Comparison of ENCODE assay signal across 8 mouse cellular contexts in genomic region chr11:69366855-69367615, GRCm38 (mm10). TPM values are rescaled to one million over a fixed set of nuclear protein-coding genes. Genes with fewer than 3 reads are reported as not detected.
DNase-seq lines count a peak whose midpoint lies in the region; ATAC-seq and TF ChIP-seq lines count a peak whose summit lies in the region.

No protein-coding gene starts in this region.

- TF ChIP-seq CTCF in embryonic fibroblast, embryonic 13.5 days (IDR thresholded peaks at IDR 0.05; ENCODE audit: borderline replicate concordance, insufficient read depth, low read length) = no peak
- TF ChIP-seq CTCF in hindbrain, postnatal 0 days (IDR thresholded peaks at IDR 0.05; ENCODE audit: low read depth) = no peak

- H3K36me3 ChIP-seq in hindbrain, postnatal 0 days (ENCODE audit: insufficient read depth, low read length) = peaks cover 3% of the 10 kb centered on the region; the same call in 1 of the 2 replicates
- H3K36me3 ChIP-seq in liver, embryonic 16.5 days (ENCODE audit: control insufficient read depth, insufficient read depth) = no peaks in the 10 kb centered on the region

- no peaks in the 10 kb centered on the region for H3K27me3 ChIP-seq in hindbrain, postnatal 0 days (ENCODE audit: insufficient read depth, low read length)
- peaks cover 50% of the 10 kb centered on the region for H3K27me3 ChIP-seq in liver, embryonic 16.5 days (ENCODE audit: control insufficient read depth, insufficient read depth, low read depth, low read length)

- peak overlapping the region; percentile 93 for H3K4me2 ChIP-seq in hindbrain, postnatal 0 days (ENCODE audit: low read depth, low read length)
- H3K4me2 ChIP-seq in liver, embryonic 16.5 days (ENCODE audit: low read depth, low read length) = peak overlapping the region; percentile 89

- peak overlapping the region; percentile 99 for H3K27ac ChIP-seq in embryonic fibroblast, embryonic 13.5 days (ENCODE audit: insufficient read depth, low read length)
- H3K27ac ChIP-seq in hindbrain, postnatal 0 days = peak overlapping the region; percentile 88
- peak overlapping the region; percentile 76 for H3K27ac ChIP-seq in liver, embryonic 16.5 days (ENCODE audit: low read length)

- no peak for ATAC-seq in hindbrain, postnatal 0 days
- no peak for ATAC-seq in liver, embryonic 16.5 days (ENCODE audit: low read depth)

- H3K4me1 ChIP-seq in embryonic fibroblast, embryonic 13.5 days (ENCODE audit: control insufficient read depth, insufficient read depth, low read length) = peaks cover 20% of the 10 kb centered on the region
- peaks cover 29% of the 10 kb centered on the region for H3K4me1 ChIP-seq in hindbrain, postnatal 0 days (ENCODE audit: insufficient read depth, low read length)
- peaks cover 45% of the 10 kb centered on the region for H3K4me1 ChIP-seq in liver, embryonic 16.5 days (ENCODE audit: control insufficient read depth, low read depth, low read length)

- no peaks in the 10 kb centered on the region for H3K9me3 ChIP-seq in hindbrain, postnatal 0 days (ENCODE audit: low read length)
- H3K9me3 ChIP-seq in liver, embryonic 16.5 days (replicated peaks; ENCODE audit: control insufficient read depth, low read length) = no peaks in the 10 kb centered on the region

- H3K9ac ChIP-seq in hindbrain, postnatal 0 days (replicated peaks; ENCODE audit: low read length) = peak overlapping the region; percentile 99
- H3K9ac ChIP-seq in liver, embryonic 16.5 days (ENCODE audit: low read depth, low read length) = peak overlapping the region; percentile 38

- TF ChIP-seq POLR2A in embryonic fibroblast, embryonic 13.5 days (IDR thresholded peaks at IDR 0.05; ENCODE audit: low read depth, low read length) = peak; percentile 45

- peak; percentile 15 for DNase-seq in ovary, postnatal 14 days (ENCODE audit: low spot score)
- DNase-seq in ovary, postnatal 10 days (ENCODE audit: low spot score) = no peak
- peak; percentile 44 for DNase-seq in NIH3T3 (ENCODE audit: low read depth)
- DNase-seq in hindbrain, postnatal 0 days (ENCODE audit: low spot score) = no peak
- peak; percentile 41 for DNase-seq in retina, embryonic 14.5 days (ENCODE audit: low spot score)
- no peak for DNase-seq in cerebellum, adult 11 months

- WGBS in hindbrain, postnatal 0 days = under 1% methylated on average over 22 of the region's 22 CpGs
- WGBS in liver, embryonic 16.5 days (ENCODE audit: insufficient replicate concordance) = 1% methylated on average over 22 of the region's 22 CpGs

- H3K4me3 ChIP-seq in embryonic fibroblast, embryonic 13.5 days (ENCODE audit: insufficient read depth, low read length) = peak overlapping the region; percentile 46
- peak overlapping the region; percentile 79 for H3K4me3 ChIP-seq in hindbrain, postnatal 0 days (ENCODE audit: low read length)
- peak overlapping the region; percentile 73 for H3K4me3 ChIP-seq in liver, embryonic 16.5 days (ENCODE audit: low read depth, low read length)

RNA-seq across cellular contexts. Expression of gene Chd3, which starts 2.2 kb away (rescaled TPM):
- polyA plus RNA-seq in embryonic fibroblast, embryonic 13.5 days (2011; ENCODE audit: insufficient read length, low read depth, missing spikeins) = 175 and 199 TPM in 2 replicates
- total RNA-seq in hindbrain, postnatal 0 days (2014; rRNA removed) = 252 and 255 TPM in 2 replicates
- polyA plus RNA-seq in hindbrain, postnatal 0 days (2015; fragmentation: Nextera tagmentation; extraction: Ambion mirVana) = 46.6 and 49.7 TPM in 2 replicates
- polyA plus RNA-seq in liver, embryonic 16.5 days (2015; fragmentation: Nextera tagmentation; extraction: Ambion mirVana) = 5.0 and 5.7 TPM in 2 replicates

RNA-seq across cellular contexts. Expression of gene Rnf227, which starts 26.8 kb away (rescaled TPM):
- 1.7 and 4.4 TPM in 2 replicates for polyA plus RNA-seq in embryonic fibroblast, embryonic 13.5 days (2011; ENCODE audit: insufficient read length, low read depth, missing spikeins)
- total RNA-seq in hindbrain, postnatal 0 days (2014; rRNA removed) = 127 and 141 TPM in 2 replicates
- polyA plus RNA-seq in hindbrain, postnatal 0 days (2015; fragmentation: Nextera tagmentation; extraction: Ambion mirVana) = 234 and 241 TPM in 2 replicates
- polyA plus RNA-seq in liver, embryonic 16.5 days (2015; fragmentation: Nextera tagmentation; extraction: Ambion mirVana) = 0.62 and 0.74 TPM in 2 replicates

RNA-seq across cellular contexts. Expression of gene Naa38, which starts 28.3 kb away (rescaled TPM):
- 75.6 and 81.1 TPM in 2 replicates for polyA plus RNA-seq in embryonic fibroblast, embryonic 13.5 days (2011; ENCODE audit: insufficient read length, low read depth, missing spikeins)
- 77.1 and 99.0 TPM in 2 replicates for total RNA-seq in hindbrain, postnatal 0 days (2014; rRNA removed)
- polyA plus RNA-seq in hindbrain, postnatal 0 days (2015; fragmentation: Nextera tagmentation; extraction: Ambion mirVana) = 162 and 163 TPM in 2 replicates
- 73.4 and 76.8 TPM in 2 replicates for polyA plus RNA-seq in liver, embryonic 16.5 days (2015; fragmentation: Nextera tagmentation; extraction: Ambion mirVana)

RNA-seq across cellular contexts. Expression of gene Cyb5d1, which starts 28.4 kb away (rescaled TPM):
- 51.0 and 51.7 TPM in 2 replicates for polyA plus RNA-seq in embryonic fibroblast, embryonic 13.5 days (2011; ENCODE audit: insufficient read length, low read depth, missing spikeins)
- 21.8 and 26.9 TPM in 2 replicates for total RNA-seq in hindbrain, postnatal 0 days (2014; rRNA removed)
- 18.5 and 22.2 TPM in 2 replicates for polyA plus RNA-seq in hindbrain, postnatal 0 days (2015; fragmentation: Nextera tagmentation; extraction: Ambion mirVana)
- polyA plus RNA-seq in liver, embryonic 16.5 days (2015; fragmentation: Nextera tagmentation; extraction: Ambion mirVana) = 9.5 and 9.9 TPM in 2 replicates

RNA-seq across cellular contexts. Expression of gene Tmem88, which starts 31.0 kb away (rescaled TPM):
- 9.1 and 10.3 TPM in 2 replicates for polyA plus RNA-seq in embryonic fibroblast, embryonic 13.5 days (2011; ENCODE audit: insufficient read length, low read depth, missing spikeins)
- 3.8 and 4.3 TPM in 2 replicates for total RNA-seq in hindbrain, postnatal 0 days (2014; rRNA removed)
- polyA plus RNA-seq in hindbrain, postnatal 0 days (2015; fragmentation: Nextera tagmentation; extraction: Ambion mirVana) = 8.7 and 9.5 TPM in 2 replicates
- polyA plus RNA-seq in liver, embryonic 16.5 days (2015; fragmentation: Nextera tagmentation; extraction: Ambion mirVana) = 7.1 and 7.8 TPM in 2 replicates

Comparison
In these comparisons a context has a peak if more than half of its experiments do, and no peak if none do; other contexts are left out.
1. DNase-seq: peak in ovary, postnatal 14 days (single experiment), NIH3T3 (single experiment) and retina, embryonic 14.5 days (single experiment); none in ovary, postnatal 10 days (single experiment), hindbrain, postnatal 0 days (single experiment) and cerebellum, adult 11 months (single experiment).
2. RNA of gene Rnf227, which starts 26.8 kb away (polyA plus RNA-seq): 234 to 241 TPM in hindbrain, postnatal 0 days; 1.7 to 4.4 TPM in embryonic fibroblast, embryonic 13.5 days and 0.62 to 0.74 TPM in liver, embryonic 16.5 days; every median in the first group is over 10 times any median in the second.
3. Peak in every context shown above with its lines, with median percentiles within 50 percentile points of each other: H3K27ac ChIP-seq and H3K4me3 ChIP-seq.